Mouse (Mus musculus): Measurements from ENCODE around the gene S100a6. TPM values are rescaled to one million over a fixed set of nuclear protein-coding genes. Genes with fewer than 3 reads are reported as not detected.

Gene S100a6
- polyA plus RNA-seq, 1 experiment from 2014 or later: 14.0 TPM

DNA sequence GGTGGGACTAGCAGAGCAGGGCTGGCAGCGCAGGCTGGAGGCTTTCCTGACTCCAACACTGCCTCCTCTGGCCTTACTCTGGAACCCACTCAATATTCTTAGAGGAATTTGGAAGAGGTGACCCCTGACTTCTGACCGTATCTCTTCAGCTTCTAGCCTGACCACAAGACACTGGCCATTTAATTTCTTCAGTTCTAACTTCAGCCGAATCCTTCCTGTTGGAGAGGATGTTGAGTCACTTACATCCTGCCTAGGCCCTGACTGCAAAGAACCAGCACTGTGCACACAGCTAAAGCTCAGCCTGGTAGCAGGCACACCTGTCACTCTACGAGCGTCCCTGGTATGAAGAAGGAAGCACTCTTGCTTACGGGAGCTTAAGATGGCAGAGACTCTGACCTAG, 23.3 kb upstream of the S100a6 start:
- WGBS: 87% methylated on average over 6 of the region's 6 CpGs
- H3K4me1 ChIP-seq: no peaks in the 10 kb centered on the region

DNA sequence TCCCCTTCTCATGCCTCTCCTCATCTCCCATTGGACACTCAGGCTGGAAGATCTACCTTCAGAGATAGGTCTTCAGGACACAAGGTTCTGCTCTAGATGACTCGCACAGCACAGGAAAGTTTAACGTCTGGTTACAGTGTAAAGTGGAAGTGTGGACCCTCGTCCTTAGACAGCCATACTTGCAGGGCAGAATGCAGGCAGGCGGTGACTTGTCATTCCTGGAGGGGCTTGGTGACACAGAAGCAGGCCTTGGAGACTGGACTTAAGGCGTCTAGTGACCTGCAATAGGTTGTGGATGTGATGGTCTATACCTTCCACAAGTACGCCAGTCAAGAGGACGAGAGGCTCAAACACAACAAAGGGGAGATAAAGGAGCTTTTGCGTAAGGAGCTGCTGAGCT, 22.7 kb upstream of the S100a6 start, which contains the start of gene S100a2:
Gene S100a2, plus strand, starts transcription at position 301 of the 400 bp plus-strand sequence.
- Histone ChIP-seq H3K27ac (replicated peaks) (no peak within 1 kb of the TSS), H3K4me3 (no peak within 1 kb of the TSS), H3K9me3 (replicated peaks) (no peaks in the 10 kb centered on the region; the same call in 1 of the 2 replicates), H3K36me3 (no peaks in the 10 kb centered on the region), H3K4me1 (no peaks in the 10 kb centered on the region), H3K27me3 (ENCODE audit: low read depth, poor library complexity, severe bottlenecking) (no peaks in the 10 kb centered on the region)
- 84% methylated on average over 8 of the region's 8 CpGs for WGBS
- no peak for DNase-seq (ENCODE audit: low spot score)

More for the DNA sequence above, 23.3 kb upstream of the S100a6 start:
- Histone ChIP-seq H3K4me3 (no peak overlapping the region), H3K36me3 (no peaks in the 10 kb centered on the region), H3K9me3 (replicated peaks) (no peaks in the 10 kb centered on the region; the same call in 1 of the 2 replicates), H3K27ac (replicated peaks) (no peak overlapping the region), H3K27me3 (ENCODE audit: low read depth, poor library complexity, severe bottlenecking) (no peaks in the 10 kb centered on the region)
- DNase-seq (ENCODE audit: low spot score): no peak

DNA sequence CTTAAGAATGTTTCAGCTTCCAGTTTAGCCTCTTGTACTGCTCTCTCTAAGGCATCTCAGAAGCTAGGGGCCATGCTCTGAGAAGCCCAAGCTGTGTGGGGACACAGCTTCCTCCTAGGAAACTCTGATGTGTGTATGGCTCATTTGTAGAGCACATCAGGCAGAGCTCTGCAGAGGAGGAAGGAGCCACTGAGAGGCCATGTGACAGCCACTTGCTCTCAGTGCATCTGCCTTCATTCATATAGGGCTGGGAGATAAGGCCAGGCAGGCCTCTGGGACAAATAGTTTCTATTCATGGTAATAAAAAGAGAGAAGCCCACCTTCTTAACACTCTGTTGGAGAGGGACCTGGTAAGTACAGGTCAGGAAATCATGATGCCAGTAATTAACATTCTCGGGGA, 18.2 kb upstream of the S100a6 start:
- WGBS: 82% methylated on average over 1 of the region's 1 CpGs

DNA sequence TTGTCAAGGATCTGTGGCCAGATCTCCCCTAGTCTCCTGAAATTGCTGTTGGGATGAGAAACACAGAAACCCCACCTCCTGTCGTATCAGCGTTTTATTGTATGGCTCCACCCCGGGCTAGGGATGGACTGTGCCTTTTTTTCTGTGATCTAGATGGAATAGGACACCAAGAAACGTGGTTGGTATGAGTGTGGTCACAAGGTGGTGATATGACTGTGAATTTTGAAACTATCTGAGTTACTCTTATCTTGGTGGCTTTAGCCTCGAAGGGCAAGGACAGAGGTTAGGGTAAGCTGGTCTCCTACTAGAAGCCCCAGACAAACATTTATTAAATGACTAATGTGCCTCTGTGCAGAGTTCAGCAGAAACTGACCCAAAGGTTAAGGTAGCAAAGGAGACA, 17.1 kb upstream of the S100a6 start:
- Histone ChIP-seq H3K4me3 (no peak overlapping the region), H3K27me3 (ENCODE audit: low read depth, poor library complexity, severe bottlenecking) (no peaks in the 10 kb centered on the region), H3K9me3 (replicated peaks) (no peaks in the 10 kb centered on the region; the same call in 1 of the 2 replicates), H3K27ac (replicated peaks) (no peak overlapping the region), H3K36me3 (no peaks in the 10 kb centered on the region), H3K4me1 (0 out of 2 replicates have a peak, but pooled peaks cover 3% of the 10 kb centered on the region)
- no peak for DNase-seq (ENCODE audit: low spot score)
- WGBS: 83% methylated on average over 5 of the region's 5 CpGs

More for the DNA sequence above, 18.2 kb upstream of the S100a6 start:
- Histone ChIP-seq H3K27ac (replicated peaks) (no peak overlapping the region), H3K36me3 (no peaks in the 10 kb centered on the region), H3K27me3 (ENCODE audit: low read depth, poor library complexity, severe bottlenecking) (no peaks in the 10 kb centered on the region), H3K4me3 (no peak overlapping the region), H3K4me1 (0 out of 2 replicates have a peak, but pooled peaks cover 3% of the 10 kb centered on the region), H3K9me3 (replicated peaks) (no peaks in the 10 kb centered on the region; the same call in 1 of the 2 replicates)
- DNase-seq (ENCODE audit: low spot score): no peak

DNA sequence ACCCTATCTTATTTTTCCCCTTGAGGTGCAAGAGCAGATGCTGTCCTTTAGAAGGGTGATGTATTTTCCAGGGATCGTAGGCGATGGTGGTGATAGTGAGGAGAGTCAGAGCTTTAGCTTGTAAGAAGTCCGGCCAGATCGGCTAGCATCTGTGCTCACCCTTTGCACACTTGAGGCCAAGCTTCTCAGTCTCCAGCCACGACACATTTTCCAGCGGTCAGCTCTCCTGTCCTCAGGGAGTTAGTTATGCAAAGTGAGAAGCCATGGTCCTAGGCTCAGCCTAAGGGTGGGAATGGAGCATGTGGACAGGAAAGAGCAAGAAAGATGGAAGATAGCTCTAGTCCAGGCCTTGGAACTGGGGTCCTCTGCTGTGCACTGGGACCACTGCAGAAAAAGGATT, 15.9 kb upstream of the S100a6 start:
- Histone ChIP-seq H3K4me1 (0 out of 2 replicates have a peak, but pooled peaks cover 3% of the 10 kb centered on the region), H3K27me3 (ENCODE audit: low read depth, poor library complexity, severe bottlenecking) (no peaks in the 10 kb centered on the region), H3K4me3 (no peak overlapping the region), H3K27ac (replicated peaks) (no peak overlapping the region), H3K36me3 (no peaks in the 10 kb centered on the region), H3K9me3 (replicated peaks) (no peaks in the 10 kb centered on the region; the same call in 1 of the 2 replicates)
- WGBS: 89% methylated on average over 6 of the region's 6 CpGs
- DNase-seq (ENCODE audit: low spot score): no peak

DNA sequence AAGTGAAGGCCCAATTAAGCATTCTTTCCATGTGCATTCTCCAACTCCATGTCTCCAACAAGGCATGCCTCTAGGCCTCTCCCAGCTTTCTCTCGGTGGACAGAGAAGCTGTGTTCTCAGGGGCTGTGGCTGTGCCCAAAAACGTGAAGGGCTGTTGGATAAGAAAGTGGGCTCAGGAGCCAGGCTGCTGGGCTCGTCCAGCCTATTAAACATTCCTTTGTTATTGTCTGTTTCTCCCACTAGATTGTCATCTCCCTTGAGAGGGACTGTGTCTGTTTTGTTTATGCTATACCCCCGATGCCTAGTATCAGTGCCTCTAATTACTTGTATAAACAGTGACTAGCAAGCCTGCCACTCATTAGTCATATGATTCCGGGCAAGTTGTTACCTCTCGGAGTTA, 14.9 kb upstream of the S100a6 start:
- no peak for DNase-seq (ENCODE audit: low spot score)
- no peaks in the 10 kb centered on the region for H3K27me3 ChIP-seq (ENCODE audit: low read depth, poor library complexity, severe bottlenecking)
- H3K27ac ChIP-seq (replicated peaks): no peak overlapping the region
- 0 out of 2 replicates have a peak, but pooled peaks cover 3% of the 10 kb centered on the region for H3K4me1 ChIP-seq
- no peak overlapping the region for H3K4me3 ChIP-seq
- no peaks in the 10 kb centered on the region for H3K36me3 ChIP-seq
- WGBS: 62% methylated on average over 6 of the region's 6 CpGs
- H3K9me3 ChIP-seq (replicated peaks): no peaks in the 10 kb centered on the region; the same call in 1 of the 2 replicates

DNA sequence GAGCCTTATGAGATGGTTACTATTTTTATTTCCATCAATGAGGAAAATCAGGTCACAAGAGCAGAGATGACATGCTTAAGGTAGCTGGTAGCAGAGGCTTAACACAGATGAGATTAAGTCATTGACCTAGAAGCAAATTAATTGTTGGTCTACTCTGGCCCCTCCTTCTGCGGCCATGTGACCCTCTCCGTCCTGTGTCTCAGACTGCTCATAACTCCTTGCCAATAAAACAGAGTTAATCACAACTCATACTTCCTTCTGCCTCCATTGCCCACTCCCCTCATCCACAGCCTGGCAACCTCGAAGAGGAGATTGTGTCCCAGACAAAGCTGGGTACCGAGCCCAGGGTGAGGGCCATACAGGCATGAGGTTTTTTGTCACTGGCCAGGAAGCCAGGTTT, 14.5 kb upstream of the S100a6 start:
- Histone ChIP-seq H3K36me3 (no peaks in the 10 kb centered on the region), H3K9me3 (replicated peaks) (no peaks in the 10 kb centered on the region; the same call in 1 of the 2 replicates), H3K4me3 (no peak overlapping the region), H3K27ac (replicated peaks) (no peak overlapping the region), H3K27me3 (ENCODE audit: low read depth, poor library complexity, severe bottlenecking) (no peaks in the 10 kb centered on the region), H3K4me1 (0 out of 2 replicates have a peak, but pooled peaks cover 3% of the 10 kb centered on the region)
- no peak for DNase-seq (ENCODE audit: low spot score)
- 80% methylated on average over 4 of the region's 4 CpGs for whole genome bisulfite sequencing

DNA sequence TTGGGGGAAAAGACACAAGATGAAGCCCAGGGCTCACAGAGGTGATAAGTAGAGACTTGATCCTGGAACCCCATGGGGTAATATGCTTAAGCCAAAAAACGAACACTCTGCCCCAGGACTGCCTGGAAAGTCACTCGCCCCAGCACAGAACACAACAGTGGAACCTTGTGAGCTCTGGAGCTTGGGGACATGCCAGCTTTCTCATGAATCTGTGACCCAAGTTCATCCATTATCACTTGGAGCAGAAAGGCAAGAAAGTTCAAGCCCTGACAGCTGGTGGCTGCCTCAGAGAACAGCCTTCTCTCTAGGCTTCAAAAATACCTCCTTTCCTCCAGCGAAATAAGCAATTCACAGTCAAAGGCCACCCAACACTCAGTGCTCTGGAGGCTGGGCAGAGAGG, 13.3 kb upstream of the S100a6 start:
- Histone ChIP-seq H3K4me3 (no peak overlapping the region), H3K27me3 (ENCODE audit: low read depth, poor library complexity, severe bottlenecking) (no peaks in the 10 kb centered on the region), H3K9me3 (replicated peaks) (no peaks in the 10 kb centered on the region), H3K27ac (replicated peaks) (no peak overlapping the region), H3K36me3 (no peaks in the 10 kb centered on the region), H3K4me1 (0 out of 2 replicates have a peak, but pooled peaks cover 3% of the 10 kb centered on the region)
- WGBS: 79% methylated on average over 3 of the region's 3 CpGs
- no peak for DNase-seq (ENCODE audit: low spot score)

DNA sequence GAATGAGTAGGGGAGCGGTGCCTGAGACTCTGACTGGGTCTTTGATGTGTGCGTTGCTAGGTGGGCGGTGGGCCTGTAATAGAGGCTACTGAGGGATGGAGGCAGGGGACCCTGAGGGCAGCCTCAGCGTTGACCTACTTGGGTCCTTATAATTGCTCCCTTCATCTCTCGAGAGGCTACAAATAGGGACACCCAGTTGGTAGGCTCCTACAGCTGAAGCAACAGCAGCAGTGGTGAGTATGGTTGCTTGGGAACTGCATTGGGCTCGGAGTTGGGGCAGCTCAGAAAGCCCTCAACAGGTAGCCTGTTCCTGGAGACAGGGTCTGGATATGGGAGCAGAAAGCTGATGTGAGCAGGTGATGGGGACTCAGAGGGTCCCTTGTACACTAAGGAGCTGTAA, 12.6 kb upstream of the S100a6 start:
- WGBS: 87% methylated on average over 6 of the region's 6 CpGs
- H3K27ac ChIP-seq (replicated peaks): no peak overlapping the region
- no peaks in the 10 kb centered on the region for H3K36me3 ChIP-seq
- H3K4me1 ChIP-seq: 0 out of 2 replicates have a peak, but pooled peaks cover 3% of the 10 kb centered on the region
- no peak overlapping the region for H3K4me3 ChIP-seq
- no peaks in the 10 kb centered on the region for H3K9me3 ChIP-seq (replicated peaks)
- DNase-seq (ENCODE audit: low spot score): no peak
- no peaks in the 10 kb centered on the region for H3K27me3 ChIP-seq (ENCODE audit: low read depth, poor library complexity, severe bottlenecking)

DNA sequence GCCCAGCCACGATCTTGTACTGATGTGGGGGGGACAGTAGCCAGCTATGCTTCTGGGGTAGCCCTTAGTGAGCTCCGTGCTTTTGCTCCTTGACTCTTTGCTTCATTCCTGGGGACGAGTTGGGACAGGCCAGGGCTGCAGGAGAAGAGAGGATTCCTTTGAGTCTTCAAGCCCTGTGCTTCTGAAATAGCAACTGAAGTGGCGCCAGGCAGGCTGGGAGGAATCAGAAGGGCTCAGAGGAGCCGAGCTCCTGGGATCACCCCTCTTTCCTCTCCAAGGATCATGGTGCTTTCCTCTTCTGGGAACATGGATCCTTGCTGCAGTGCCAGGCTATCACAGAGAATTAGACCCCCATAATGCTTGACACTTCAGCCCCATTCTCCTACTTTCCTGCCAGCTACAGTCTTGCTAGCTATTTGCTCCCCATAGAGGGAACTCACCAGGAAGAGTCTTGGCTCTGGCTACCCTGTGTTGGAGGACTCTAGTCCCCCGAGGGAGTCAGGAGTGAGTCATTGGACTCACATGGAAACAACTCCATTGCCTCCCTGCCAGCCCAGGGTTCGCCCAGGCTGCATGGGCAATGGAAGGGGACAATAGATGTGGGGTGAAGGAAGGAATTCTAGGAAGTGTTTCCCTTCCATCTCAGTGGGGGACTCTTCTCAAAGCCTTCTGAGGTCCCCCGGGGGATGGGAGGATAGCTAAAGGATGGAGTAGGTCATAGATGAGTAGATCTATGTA, 12.1 kb upstream of the S100a6 start:
- Histone ChIP-seq H3K4me3 (no peak overlapping the region), H3K27me3 (ENCODE audit: low read depth, poor library complexity, severe bottlenecking) (no peaks in the 10 kb centered on the region), H3K4me1 (0 out of 2 replicates have a peak, but pooled peaks cover 3% of the 10 kb centered on the region), H3K27ac (replicated peaks) (no peak overlapping the region), H3K9me3 (replicated peaks) (no peaks in the 10 kb centered on the region), H3K36me3 (no peaks in the 10 kb centered on the region)
- DNase-seq (ENCODE audit: low spot score): no peak
- WGBS: 80% methylated on average over 8 of the region's 8 CpGs

DNA sequence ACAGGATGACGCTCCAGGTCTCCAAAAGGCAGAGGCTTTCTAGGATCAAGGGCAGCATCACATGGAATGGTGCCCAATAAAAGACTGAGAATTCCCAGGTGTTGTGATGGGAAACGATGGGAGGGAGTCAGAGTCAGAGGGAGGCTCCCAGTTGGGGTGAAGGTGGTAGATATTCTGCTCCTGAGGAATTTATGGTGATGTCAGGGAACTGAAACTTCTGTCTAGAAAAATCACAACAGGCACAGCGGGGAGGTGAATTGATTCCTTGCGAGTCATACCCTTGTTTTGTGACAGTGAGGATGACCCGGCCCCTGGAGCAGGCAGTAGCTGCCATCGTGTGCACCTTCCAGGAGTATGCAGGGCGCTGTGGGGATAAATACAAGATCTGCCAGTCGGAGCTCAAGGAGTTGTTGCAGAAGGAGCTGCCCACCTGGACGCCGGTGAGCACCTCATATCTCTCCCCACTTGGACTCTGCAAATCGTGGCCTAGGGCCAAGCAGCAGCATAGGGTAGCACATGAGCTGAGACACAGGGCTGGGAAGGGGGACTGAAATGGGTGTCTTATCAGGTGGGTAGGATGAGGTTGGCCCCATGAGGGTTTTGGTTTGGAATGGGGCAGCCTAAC, 11.1 kb upstream of the S100a6 start, which contains the start of gene Gm42674:
Gene Gm42674, plus strand, starts transcription at position 419 of the 625 bp plus-strand sequence.
- DNase-seq (ENCODE audit: low spot score): no peak
- no peak within 1 kb of the TSS for H3K4me3 ChIP-seq
- H3K4me1 ChIP-seq: 0 out of 2 replicates have a peak, but pooled peaks cover 3% of the 10 kb centered on the region

DNA sequence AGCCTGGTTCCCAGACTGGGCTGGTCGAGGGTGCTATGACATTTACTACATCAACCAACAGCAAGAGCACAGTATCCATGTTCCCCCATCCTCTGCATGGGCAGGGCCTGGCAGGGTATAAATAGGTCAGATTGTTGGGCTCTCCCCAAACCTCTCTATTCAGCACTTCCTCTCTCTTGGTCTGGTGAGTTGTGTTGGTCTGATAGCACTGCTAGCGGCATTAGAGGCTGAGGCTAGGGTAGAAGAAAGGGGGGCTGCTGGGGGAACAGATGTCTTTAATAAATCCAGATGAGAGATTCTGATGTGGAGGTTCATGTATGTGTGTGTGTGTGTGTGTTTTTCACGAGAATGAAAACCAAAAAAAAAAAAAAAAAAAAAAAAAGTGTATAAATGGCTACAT, 9.1 kb upstream of the S100a6 start, which contains the start of gene S100a4:
Gene S100a4, plus strand, starts transcription at position 149 of the 400 bp plus-strand sequence.
- no peaks in the 10 kb centered on the region for H3K36me3 ChIP-seq
- H3K27me3 ChIP-seq (ENCODE audit: low read depth, poor library complexity, severe bottlenecking): no peaks in the 10 kb centered on the region
- 63% methylated on average over 3 of the region's 3 CpGs for WGBS
- no peaks in the 10 kb centered on the region for H3K9me3 ChIP-seq (replicated peaks)
- no peak for DNase-seq (ENCODE audit: low spot score)
- H3K27ac ChIP-seq (replicated peaks): no peak within 1 kb of the TSS
- no peaks in the 10 kb centered on the region for H3K4me1 ChIP-seq
- no peak within 1 kb of the TSS for H3K4me3 ChIP-seq

More for the DNA sequence above, 11.1 kb upstream of the S100a6 start, which contains the start of gene Gm42674:
- Histone ChIP-seq H3K36me3 (no peaks in the 10 kb centered on the region), H3K27me3 (ENCODE audit: low read depth, poor library complexity, severe bottlenecking) (no peaks in the 10 kb centered on the region), H3K9me3 (replicated peaks) (no peaks in the 10 kb centered on the region), H3K27ac (replicated peaks) (no peak within 1 kb of the TSS)
- 83% methylated on average over 11 of the region's 11 CpGs for WGBS

DNA sequence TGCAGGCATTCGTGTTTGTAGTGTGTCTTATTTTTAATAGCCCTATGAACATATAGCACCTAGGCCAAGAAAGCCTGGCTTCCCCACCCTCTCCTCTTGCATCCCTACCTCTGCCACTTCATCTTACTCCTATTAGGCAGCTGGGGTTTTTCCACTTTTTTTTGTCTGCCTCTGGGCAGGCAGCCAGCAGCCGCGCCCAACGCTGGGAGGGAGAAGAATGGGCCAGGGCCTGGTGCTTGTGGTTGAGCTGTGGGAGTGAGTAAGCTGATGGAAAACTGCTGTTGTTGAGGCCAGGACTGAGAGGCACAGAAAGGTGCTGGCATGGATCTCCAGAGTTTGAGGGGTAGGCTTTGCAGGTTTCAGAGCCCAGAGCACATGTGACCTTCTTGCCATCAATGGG, 8.3 kb upstream of the S100a6 start:
- no peak for DNase-seq (ENCODE audit: low spot score)
- Histone ChIP-seq H3K4me3 (no peak overlapping the region), H3K27ac (replicated peaks) (no peak overlapping the region), H3K4me1 (no peaks in the 10 kb centered on the region), H3K9me3 (replicated peaks) (no peaks in the 10 kb centered on the region), H3K27me3 (ENCODE audit: low read depth, poor library complexity, severe bottlenecking) (no peaks in the 10 kb centered on the region), H3K36me3 (no peaks in the 10 kb centered on the region)
- WGBS: 92% methylated on average over 4 of the region's 4 CpGs
